Mouse (Mus musculus) adrenal gland (tissue): ENCODE measurements at regions not wholly inside any gene's neighbourhood (a gene's known extent, or its start where the extent isn't known, plus 50 kb on each side); places are given as distances from the start of the nearest gene placed in this dataset.

Experiments used
- intact Hi-C: fragments of 180-260 bp; cut with DNase I; formaldehyde crosslinking; loops from one replicate; pipeline ENCODE4 v1.15.1; 2025

- intact Hi-C loops: no loop called here
These were observed 786.6 kb upstream of the Celf2 start for GRCm38 (mm10) chr2:8296001-8296400.

- intact Hi-C loops: no loop called here
These were observed 782.0 kb upstream of the Celf2 start for GRCm38 (mm10) chr2:8291357-8291756.

- intact Hi-C loops: no loop called here
These were observed 778.0 kb upstream of the Celf2 start for GRCm38 (mm10) chr2:8287403-8287802.

- intact Hi-C loops: no loop called here
These were observed 766.9 kb upstream of the Celf2 start for GRCm38 (mm10) chr2:8276127-8276773.
